Mouse (Mus musculus) neural tube, embryonic 15.5 days (tissue): ENCODE results near the gene Prr19. TPM values are rescaled to one million over a fixed set of nuclear protein-coding genes. Genes with fewer than 3 reads are reported as not detected.

Source experiments
- ATAC-seq: fragments of 200-750 bp; cut with Nextera tagmentation; 2 replicates; pipeline ENCODE4 v1.8.0; 2017; ENCODE audit warnings: mild to moderate bottlenecking, moderate TSS enrichment, moderate library complexity; ENCODE audit not compliant: low FRiP score
- H3K27ac ChIP-seq: fragments of 300-500 bp; sonication (generic); replicated peaks from 2 replicates; pipeline ENCODE4 v1.5.1; 2015; ENCODE audit warnings: mild to moderate bottlenecking, inconsistent platforms
- H3K27me3 ChIP-seq: fragments of 300-500 bp; sonication (generic); replicated peaks from 2 replicates; pipeline ENCODE4 v1.6.1; 2015; ENCODE audit warnings: inconsistent platforms
- H3K36me3 ChIP-seq: fragments of 300-500 bp; sonication (generic); 2 replicates; pipeline ENCODE4 v1.6.1; 2015; ENCODE audit warnings: inconsistent platforms
- H3K4me1 ChIP-seq: fragments of 300-500 bp; sonication (generic); 2 replicates; pipeline ENCODE4 v1.6.1; 2015; ENCODE audit warnings: inconsistent platforms
- H3K4me2 ChIP-seq: fragments of 300-500 bp; sonication (generic); 2 replicates; pipeline ENCODE4 v1.6.1; 2015; ENCODE audit warnings: inconsistent platforms, mild to moderate bottlenecking, moderate library complexity
- H3K4me3 ChIP-seq: fragments of 300-500 bp; sonication (generic); replicated peaks from 2 replicates; pipeline ENCODE4 v1.5.1; 2015; ENCODE audit warnings: mild to moderate bottlenecking, inconsistent platforms
- H3K9ac ChIP-seq: fragments of 300-500 bp; sonication (generic); replicated peaks from 2 replicates; pipeline ENCODE4 v1.6.1; 2015; ENCODE audit warnings: mild to moderate bottlenecking, inconsistent platforms
- H3K9me3 ChIP-seq: fragments of 300-500 bp; sonication (generic); replicated peaks from 2 replicates; pipeline ENCODE4 v1.6.1; 2016; ENCODE audit warnings: inconsistent platforms
- WGBS: fragments of 180-500 bp; shearing (Covaris S2); methylation state at CpG from one replicate; pipeline ENCODE4 v1.1.7; 2015; ENCODE audit warnings: mixed read lengths; 5-methylcytosine and 5-hydroxymethylcytosine counted together
- polyA plus RNA-seq: library from polyadenylated mRNA; unstranded; fragments of >200 nt; fragmentation: Nextera tagmentation; extraction: Ambion mirVana; gene quantifications from 2 replicates; pipeline ENCODE4 v1.2.1, GENCODE M21; 2015

The Prr19 gene
- polyA plus RNA-seq, 1 experiment from 2014 or later: 3.5 TPM

DNA sequence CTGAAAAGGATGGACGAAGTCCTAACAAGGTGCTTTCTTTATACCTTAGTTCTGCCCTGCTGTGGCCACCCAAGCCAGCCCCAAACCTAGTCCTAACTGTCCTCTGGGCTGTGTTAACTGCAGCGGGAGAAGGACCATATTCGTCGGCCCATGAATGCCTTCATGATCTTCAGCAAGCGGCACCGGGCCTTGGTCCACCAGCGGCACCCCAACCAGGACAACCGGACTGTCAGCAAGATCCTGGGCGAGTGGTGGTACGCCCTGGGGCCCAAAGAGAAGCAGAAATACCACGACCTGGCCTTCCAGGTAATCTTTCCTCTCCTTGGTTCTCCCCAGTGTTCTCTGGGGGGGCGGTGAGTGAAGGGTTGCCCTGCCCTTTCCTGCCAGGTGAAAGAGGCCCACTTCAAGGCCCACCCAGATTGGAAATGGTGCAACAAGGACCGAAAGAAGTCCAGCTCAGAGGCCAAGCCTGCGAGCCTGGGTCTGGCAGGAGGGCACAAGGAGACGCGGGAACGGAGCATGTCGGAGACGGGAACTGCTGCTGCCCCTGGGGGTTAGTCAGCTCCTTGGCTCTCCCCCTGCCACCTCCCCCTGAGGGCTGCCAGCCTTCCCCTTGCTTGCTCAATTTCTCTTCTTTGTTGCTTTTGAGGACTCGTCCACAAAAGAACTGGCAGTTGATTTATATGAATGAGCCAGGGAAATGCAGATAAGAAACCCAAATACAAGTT is 15.5 kb upstream of the Prr19 start:
- Histone ChIP-seq H3K27ac (no peak overlapping the region), H3K9me3 (no peaks in the 10 kb centered on the region), H3K4me3 (no peak overlapping the region), H3K4me1 (peaks cover 39% of the 10 kb centered on the region), H3K27me3 (no peaks in the 10 kb centered on the region), H3K9ac (0 out of 2 replicates have a peak overlapping the region, but pooled peaks have one; percentile 7), H3K36me3 (peaks cover 61% of the 10 kb centered on the region), H3K4me2 (no peak overlapping the region)
- 81% methylated on average over 20 of the region's 20 CpGs for WGBS
- ATAC-seq: no peak

DNA sequence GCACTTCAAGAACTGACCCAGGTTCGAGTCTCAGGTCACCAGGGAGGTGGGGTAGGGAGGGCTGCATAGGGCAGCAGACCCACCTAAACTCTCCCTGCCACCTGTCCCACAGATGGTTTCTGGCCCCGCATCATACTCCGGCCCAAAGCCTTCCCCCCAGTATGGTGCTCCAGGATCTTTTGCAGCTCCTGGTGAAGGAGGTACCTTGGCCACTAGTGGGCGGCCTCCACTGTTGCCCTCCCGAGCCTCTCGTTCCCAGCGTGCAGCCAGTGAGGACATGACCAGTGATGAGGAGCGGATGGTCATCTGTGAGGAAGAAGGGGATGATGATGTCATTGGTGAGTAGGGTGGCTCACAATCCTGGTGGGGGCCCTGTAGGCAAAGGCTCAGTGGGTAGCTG is 14.2 kb upstream of the Prr19 start:
- H3K4me3 ChIP-seq: no peak overlapping the region
- H3K4me1 ChIP-seq: peaks cover 32% of the 10 kb centered on the region
- H3K4me2 ChIP-seq: no peak overlapping the region
- H3K9me3 ChIP-seq: no peaks in the 10 kb centered on the region
- H3K9ac ChIP-seq: no peak overlapping the region
- H3K27ac ChIP-seq: no peak overlapping the region
- H3K27me3 ChIP-seq: no peaks in the 10 kb centered on the region
- 83% methylated on average over 8 of the region's 8 CpGs for WGBS
- no peak for ATAC-seq
- H3K36me3 ChIP-seq: peaks cover 74% of the 10 kb centered on the region

DNA sequence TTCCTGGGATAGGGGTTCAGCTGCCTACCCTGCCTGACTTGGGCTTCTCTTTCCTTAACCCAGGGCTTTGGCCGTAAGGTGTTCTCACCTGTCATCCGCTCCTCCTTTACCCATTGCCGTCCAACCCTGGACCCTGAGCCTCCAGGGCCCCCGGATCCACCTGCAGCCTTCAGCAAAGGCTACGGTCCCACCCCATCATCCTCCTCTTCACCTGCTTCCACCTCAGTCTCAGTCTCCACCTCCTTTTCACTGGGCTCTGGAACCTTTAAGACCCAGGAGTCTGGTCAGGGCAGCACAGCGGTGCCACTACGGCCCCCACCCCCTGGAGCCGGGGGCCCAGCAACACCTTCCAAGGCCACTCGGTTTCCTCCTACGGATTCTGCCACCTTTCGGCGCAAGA is 13.2 kb upstream of the Prr19 start:
- peaks cover 85% of the 10 kb centered on the region for H3K36me3 ChIP-seq
- H3K9ac ChIP-seq: no peak overlapping the region
- peaks cover 30% of the 10 kb centered on the region for H3K4me1 ChIP-seq
- 97% methylated on average over 12 of the region's 12 CpGs for WGBS
- no peak overlapping the region for H3K4me2 ChIP-seq
- no peaks in the 10 kb centered on the region for H3K27me3 ChIP-seq
- H3K9me3 ChIP-seq: no peaks in the 10 kb centered on the region
- no peak overlapping the region for H3K4me3 ChIP-seq
- H3K27ac ChIP-seq: no peak overlapping the region
- ATAC-seq: no peak

DNA sequence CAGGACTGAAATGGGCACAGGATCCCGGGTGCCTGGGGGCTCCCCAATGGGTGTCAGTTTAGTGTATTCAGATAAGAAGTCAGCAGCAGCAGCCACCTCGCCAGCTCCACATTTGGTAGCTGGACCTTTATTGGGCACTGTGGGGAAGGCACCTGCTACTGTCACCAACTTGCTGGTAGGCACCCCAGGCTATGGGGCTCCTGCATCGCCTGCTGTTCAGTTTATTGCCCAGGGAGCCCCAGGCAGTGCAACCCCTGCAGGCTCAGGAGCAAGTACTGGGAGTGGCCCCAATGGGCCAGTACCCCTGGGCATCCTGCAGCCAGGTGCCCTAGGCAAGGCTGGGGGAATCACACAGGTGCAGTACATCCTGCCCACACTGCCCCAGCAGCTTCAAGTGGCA is 12.5 kb upstream of the Prr19 start:
- peaks cover 92% of the 10 kb centered on the region for H3K36me3 ChIP-seq
- ATAC-seq: no peak
- H3K27ac ChIP-seq: no peak overlapping the region
- no peaks in the 10 kb centered on the region for H3K9me3 ChIP-seq
- 95% methylated on average over 3 of the region's 3 CpGs for WGBS
- H3K27me3 ChIP-seq: no peaks in the 10 kb centered on the region
- H3K4me2 ChIP-seq: no peak overlapping the region
- no peak overlapping the region for H3K9ac ChIP-seq
- H3K4me3 ChIP-seq: no peak overlapping the region
- H3K4me1 ChIP-seq: peaks cover 29% of the 10 kb centered on the region

DNA sequence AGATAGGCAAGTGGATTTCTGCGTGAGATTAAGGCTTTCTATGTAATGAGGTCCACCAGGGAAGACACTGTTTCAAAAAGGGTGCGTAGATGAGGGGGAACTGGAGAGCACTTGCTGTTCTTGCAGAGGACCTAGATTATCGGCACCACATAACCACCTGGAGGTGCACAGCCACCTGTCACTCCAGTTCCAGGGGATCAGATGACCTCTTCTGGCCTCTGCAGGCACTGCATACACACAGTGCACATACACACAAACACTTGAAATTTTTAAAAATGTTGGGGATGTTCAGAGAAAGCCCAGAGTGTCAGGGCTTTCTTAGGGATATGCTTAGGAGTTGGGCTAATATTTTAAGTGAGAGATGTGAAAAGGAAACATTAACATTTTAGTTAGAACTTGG is 11.3 kb upstream of the Prr19 start:
- no peak overlapping the region for H3K4me2 ChIP-seq
- 98% methylated on average over 3 of the region's 3 CpGs for WGBS
- no peak overlapping the region for H3K9ac ChIP-seq
- no peak overlapping the region for H3K27ac ChIP-seq
- H3K4me3 ChIP-seq: no peak overlapping the region
- ATAC-seq: no peak
- H3K27me3 ChIP-seq: no peaks in the 10 kb centered on the region
- peaks cover 100% of the 10 kb centered on the region for H3K36me3 ChIP-seq
- peaks cover 18% of the 10 kb centered on the region for H3K4me1 ChIP-seq
- no peaks in the 10 kb centered on the region for H3K9me3 ChIP-seq

DNA sequence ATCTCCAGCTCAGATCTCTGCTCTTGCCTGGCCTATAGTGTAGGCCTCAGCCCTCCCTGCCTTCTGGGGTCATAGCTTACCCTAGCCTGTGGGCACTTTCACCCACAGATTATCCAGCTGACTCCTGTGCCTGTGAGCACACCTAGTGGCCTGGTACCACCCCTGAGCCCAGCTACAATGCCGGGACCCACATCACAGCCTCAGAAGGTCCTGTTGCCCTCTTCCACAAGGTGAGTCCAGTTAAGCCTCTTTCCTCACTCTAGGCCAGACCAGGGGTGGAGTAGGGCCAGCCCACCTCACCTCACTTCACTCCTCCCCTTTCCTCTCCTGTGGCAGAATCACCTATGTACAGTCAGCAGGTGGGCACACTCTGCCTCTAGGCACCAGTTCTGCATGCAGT is 10.7 kb upstream of the Prr19 start:
- 100% methylated on average over 1 of the region's 1 CpGs for WGBS
- no peak overlapping the region for H3K4me3 ChIP-seq
- no peaks in the 10 kb centered on the region for H3K27me3 ChIP-seq
- H3K4me2 ChIP-seq: no peak overlapping the region
- no peak overlapping the region for H3K27ac ChIP-seq
- no peak for ATAC-seq
- peaks cover 20% of the 10 kb centered on the region for H3K4me1 ChIP-seq
- H3K36me3 ChIP-seq: peaks cover 100% of the 10 kb centered on the region
- H3K9ac ChIP-seq: no peak overlapping the region
- H3K9me3 ChIP-seq: no peaks in the 10 kb centered on the region

DNA sequence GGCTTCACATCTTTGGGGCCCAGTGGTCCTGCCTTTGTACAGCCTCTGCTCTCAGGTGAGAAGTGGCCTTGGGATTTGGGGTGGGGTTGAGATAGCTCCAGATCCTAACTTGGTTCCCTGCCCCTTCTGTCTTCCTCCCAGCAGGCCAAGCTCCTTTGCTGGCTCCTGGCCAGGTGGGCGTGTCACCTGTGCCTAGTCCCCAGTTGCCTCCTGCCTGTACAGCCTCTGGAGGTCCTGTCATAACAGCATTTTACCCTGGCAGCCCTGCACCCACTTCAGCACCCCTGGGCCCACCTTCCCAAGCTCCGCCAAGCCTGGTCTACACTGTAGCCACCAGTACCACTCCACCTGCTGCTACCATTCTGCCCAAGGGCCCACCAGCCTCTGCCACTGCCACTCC is 10.3 kb upstream of the Prr19 start:
- no peak overlapping the region for H3K9ac ChIP-seq
- 88% methylated on average over 2 of the region's 2 CpGs for WGBS
- no peak for ATAC-seq

DNA sequence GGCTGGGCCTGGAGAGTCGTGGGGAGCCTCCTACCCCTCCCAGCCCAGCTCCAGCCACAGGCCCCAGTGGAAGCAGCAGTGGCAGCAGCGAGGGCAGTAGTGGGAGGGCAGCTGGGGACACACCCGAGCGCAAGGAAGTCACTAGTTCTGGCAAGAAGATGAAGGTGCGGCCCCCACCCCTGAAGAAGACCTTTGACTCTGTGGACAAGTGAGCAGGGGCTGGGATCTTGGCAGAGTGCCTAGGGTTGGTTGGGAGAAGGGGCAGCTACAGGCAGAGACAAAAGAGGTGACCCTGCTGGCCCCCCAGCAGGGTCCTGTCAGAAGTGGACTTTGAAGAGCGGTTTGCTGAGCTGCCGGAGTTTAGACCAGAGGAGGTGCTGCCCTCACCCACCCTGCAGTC is 9.1 kb upstream of the Prr19 start:
- H3K9me3 ChIP-seq: no peaks in the 10 kb centered on the region
- no peaks in the 10 kb centered on the region for H3K27me3 ChIP-seq
- no peak overlapping the region for H3K4me2 ChIP-seq
- H3K9ac ChIP-seq: no peak overlapping the region
- H3K36me3 ChIP-seq: peaks cover 91% of the 10 kb centered on the region
- peaks cover 34% of the 10 kb centered on the region for H3K4me1 ChIP-seq
- ATAC-seq: no peak
- H3K4me3 ChIP-seq: no peak overlapping the region
- H3K27ac ChIP-seq: peak overlapping the region; percentile 38
- WGBS: 63% methylated on average over 7 of the region's 7 CpGs

More for the DNA sequence above, 10.3 kb upstream of the Prr19 start:
- H3K36me3 ChIP-seq: peaks cover 100% of the 10 kb centered on the region
- peaks cover 24% of the 10 kb centered on the region for H3K4me1 ChIP-seq
- H3K27me3 ChIP-seq: no peaks in the 10 kb centered on the region
- no peak overlapping the region for H3K4me2 ChIP-seq
- peak overlapping the region; percentile 24; the same call in 1 of the 2 replicates for H3K27ac ChIP-seq
- H3K4me3 ChIP-seq: no peak overlapping the region
- no peaks in the 10 kb centered on the region for H3K9me3 ChIP-seq

DNA sequence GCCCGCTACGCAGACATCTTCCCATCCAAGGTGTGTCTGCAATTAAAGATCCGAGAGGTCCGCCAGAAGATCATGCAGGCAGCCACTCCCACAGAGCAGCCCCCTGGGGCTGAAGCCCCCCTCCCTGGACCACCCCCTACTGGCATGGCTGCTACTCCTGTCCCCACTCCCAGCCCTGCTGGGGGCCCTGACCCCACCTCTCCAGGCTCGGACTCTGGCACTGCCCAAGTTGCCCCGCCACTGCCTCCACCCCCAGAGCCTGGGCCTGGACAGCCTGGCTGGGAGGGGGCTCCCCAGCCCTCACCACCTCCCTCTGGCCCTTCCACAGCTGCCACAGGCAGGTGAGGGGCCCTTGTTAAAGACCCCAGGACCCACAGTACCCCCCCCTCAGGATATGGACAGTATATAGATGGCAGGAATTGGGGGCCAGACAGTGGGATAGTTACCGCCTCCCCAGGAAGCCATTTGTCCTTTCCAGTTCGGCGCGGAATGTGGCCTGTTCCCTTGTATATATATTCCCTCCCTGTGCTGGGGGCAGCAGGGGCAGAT is 7.9 kb upstream of the Prr19 start:
- Histone ChIP-seq H3K9ac (no peak overlapping the region), H3K27ac (0 out of 2 replicates have a peak overlapping the region, but pooled peaks have one; percentile 11), H3K4me3 (no peak overlapping the region), H3K4me2 (no peak overlapping the region), H3K36me3 (peaks cover 80% of the 10 kb centered on the region), H3K27me3 (no peaks in the 10 kb centered on the region), H3K9me3 (no peaks in the 10 kb centered on the region), H3K4me1 (peaks cover 37% of the 10 kb centered on the region)
- ATAC-seq: no peak
- 82% methylated on average over 10 of the region's 10 CpGs for WGBS

DNA sequence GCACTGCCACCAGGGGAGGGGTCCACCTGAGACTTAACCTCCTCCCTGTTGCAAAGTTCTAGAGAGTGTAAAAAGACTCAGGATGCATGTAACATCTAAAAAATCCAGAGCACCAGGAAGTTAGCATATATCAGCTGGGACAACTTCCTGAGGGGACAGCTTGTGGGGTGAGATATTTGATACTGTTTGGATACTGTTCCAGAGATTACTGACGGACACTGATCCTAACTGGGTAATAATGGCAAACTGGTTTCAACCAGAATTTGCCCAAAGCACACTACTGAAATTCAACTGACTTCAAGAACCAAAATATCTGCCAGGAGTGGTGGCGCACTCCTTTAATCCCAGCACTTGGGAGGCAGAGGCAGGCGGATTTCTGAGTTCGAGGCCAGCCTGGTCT is 6.7 kb upstream of the Prr19 start:
- Histone ChIP-seq H3K27ac (peak overlapping the region; percentile 37; the same call in 1 of the 2 replicates), H3K27me3 (no peaks in the 10 kb centered on the region), H3K4me3 (no peak overlapping the region), H3K9ac (no peak overlapping the region), H3K4me1 (peaks cover 44% of the 10 kb centered on the region), H3K4me2 (no peak overlapping the region), H3K36me3 (peaks cover 67% of the 10 kb centered on the region), H3K9me3 (no peaks in the 10 kb centered on the region)
- no peak for ATAC-seq
- WGBS: 93% methylated on average over 4 of the region's 4 CpGs

DNA sequence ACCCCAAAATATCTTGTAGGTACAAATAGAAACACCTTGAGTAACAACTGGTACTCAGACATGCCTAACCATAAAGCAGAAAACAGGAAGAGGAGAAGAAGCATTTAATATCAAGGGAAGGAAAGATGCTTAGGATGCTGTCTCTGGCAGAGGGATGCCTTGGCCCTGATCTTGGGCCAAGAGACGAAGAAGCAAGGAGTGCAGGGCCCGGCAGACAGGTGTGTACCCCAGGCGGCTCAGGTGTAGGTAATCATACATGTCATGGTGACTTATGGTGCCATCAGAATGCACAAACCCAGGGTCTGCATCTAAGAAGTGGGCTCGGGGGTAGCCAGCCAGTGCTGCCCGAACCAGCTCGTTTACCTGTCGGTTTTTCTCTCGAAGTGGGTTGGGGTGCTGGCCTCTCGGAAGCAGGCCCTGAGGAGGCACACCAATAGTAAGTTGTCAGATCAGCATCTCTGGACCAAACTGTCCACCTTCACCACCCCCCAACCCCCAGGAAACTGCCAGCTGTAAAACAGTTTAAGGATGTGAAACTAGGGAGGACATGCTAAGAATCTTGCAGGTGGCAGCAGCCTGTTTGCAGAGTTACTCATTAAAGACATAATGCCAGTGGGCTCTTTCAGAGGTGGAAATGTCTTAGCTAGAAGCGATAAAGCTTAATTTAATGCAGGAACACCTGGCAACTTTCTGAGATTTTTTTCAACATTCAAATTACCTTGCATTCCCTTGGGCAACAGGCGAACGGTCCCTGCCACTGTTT is 6.1 kb upstream of the Prr19 start:
- H3K9ac ChIP-seq: no peak overlapping the region
- peak overlapping the region; percentile 66; the same call in 1 of the 2 replicates for H3K4me2 ChIP-seq
- no peak overlapping the region for H3K4me3 ChIP-seq
- H3K36me3 ChIP-seq: peaks cover 61% of the 10 kb centered on the region
- H3K27me3 ChIP-seq: no peaks in the 10 kb centered on the region
- H3K27ac ChIP-seq: no peak overlapping the region
- ATAC-seq: no peak
- H3K9me3 ChIP-seq: no peaks in the 10 kb centered on the region
- peaks cover 44% of the 10 kb centered on the region for H3K4me1 ChIP-seq
- WGBS: 86% methylated on average over 12 of the region's 12 CpGs
